Mouse (Mus musculus): Measurements from ENCODE around the gene Ankrd11.

DNA sequence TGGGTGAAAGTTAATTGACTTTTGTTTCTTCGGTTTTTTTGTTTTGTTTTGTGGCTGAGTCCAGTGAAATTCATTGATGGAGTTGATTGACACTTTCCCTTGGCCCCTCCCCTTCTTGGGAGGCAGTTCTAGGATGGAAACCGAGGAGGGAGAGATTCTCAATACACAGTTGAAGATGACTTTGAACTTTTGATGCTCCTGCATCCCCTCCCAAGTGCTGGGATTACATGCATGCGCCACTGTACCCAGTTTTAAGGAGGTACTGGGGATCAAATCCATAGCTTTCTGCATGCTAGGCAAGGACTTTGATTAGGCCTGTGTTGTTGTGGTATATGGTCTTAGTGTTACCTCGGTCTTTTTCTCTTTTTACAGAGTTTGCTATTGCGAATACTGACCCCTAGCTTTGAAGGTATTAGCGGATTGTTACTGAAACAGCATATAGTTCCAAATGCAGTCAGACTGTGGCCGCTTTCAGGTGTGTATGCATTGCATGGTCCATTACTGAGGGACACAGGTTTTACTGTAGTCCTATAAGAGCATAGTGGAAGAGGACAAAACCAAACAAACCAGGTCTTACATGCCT lies 24.1 kb upstream of the Ankrd11 start:
- TF ChIP-seq CTCF (IDR thresholded peaks at IDR 0.05; ENCODE audit: extremely low read depth, insufficient read depth, insufficient read length, insufficient replicate concordance), result no peak
- no peak for TF ChIP-seq POLR2A (IDR thresholded peaks at IDR 0.05; ENCODE audit: low read depth, low read length)

Measured in spleen, adult 2 months (tissue).